Mouse (Mus musculus): ENCODE data around the gene Lce3f.

Gene Lce3f

DNA sequence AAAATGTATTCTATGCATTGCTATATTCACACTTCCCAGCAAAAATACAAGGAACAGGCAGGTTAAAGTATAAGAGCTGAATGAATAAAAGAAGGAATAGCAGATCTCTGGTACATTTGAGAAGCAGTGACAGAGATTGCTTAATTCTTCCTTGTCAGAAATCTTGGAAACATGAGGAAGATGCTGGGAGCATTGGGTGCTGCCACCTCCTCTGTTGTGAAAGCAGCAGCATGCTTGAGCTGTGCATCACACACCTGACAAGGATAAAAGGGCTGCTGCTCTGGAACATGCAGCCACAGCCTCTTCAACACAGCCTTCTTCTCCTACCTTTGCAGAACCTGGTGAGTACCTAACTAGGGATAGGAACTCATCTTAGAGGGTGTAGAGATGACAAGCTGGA lies at the start of gene Lce3f:
TSS of gene Lce3f (plus strand) at position 301 of the 400 bp plus-strand sequence.
- TF ChIP-seq NANOG (IDR thresholded peaks at IDR 0.05; ENCODE audit: borderline replicate concordance, low read length) (no peak), CTCF (conservative IDR thresholded peaks at IDR 0.05; ENCODE audit: low read length) (no peak), POU5F1 (IDR thresholded peaks at IDR 0.05; ENCODE audit: borderline replicate concordance, low read length) (no peak)
- H3K27me3 ChIP-seq (ENCODE audit: insufficient read depth, low read length): peaks cover 5% of the 10 kb centered on the region; the same call in 1 of the 2 replicates
- H3K36me3 ChIP-seq (ENCODE audit: insufficient read depth, low read length): no peaks in the 10 kb centered on the region
- no peaks in the 10 kb centered on the region for H3K9me3 ChIP-seq (ENCODE audit: low read length)
- H3K4me3 ChIP-seq (replicated peaks; ENCODE audit: low read length): no peak within 1 kb of the TSS
- H3K4me1 ChIP-seq (replicated peaks; ENCODE audit: low read depth, low read length): no peaks in the 10 kb centered on the region

DNA sequence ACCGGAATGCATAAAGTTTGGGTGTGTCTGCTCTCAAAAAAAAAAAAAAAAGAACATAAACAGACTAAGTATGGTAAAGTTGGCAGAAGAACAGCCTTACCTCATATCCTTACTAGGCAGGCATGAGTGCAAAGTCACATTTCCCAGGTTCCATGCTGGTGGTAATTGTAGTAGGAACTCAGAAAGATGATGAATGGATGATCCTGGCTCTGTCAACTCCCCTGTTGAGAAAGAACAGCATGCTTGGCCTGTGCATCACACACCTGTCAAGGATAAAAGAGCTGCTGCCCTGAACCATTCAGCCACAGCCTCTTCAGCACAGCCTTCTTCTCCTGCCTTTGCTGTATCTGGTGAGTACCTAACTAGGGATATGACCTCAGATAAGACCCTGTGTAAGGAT lies 47.8 kb upstream of the Lce3f start, which contains the start of gene Lce3c:
TSS of gene Lce3c (plus strand) at position 301 of the 400 bp plus-strand sequence.
- Histone ChIP-seq H3K36me3 (ENCODE audit: insufficient read depth, low read length) (no peaks in the 10 kb centered on the region), H3K4me3 (replicated peaks; ENCODE audit: low read length) (no peak within 1 kb of the TSS), H3K4me1 (replicated peaks; ENCODE audit: low read depth, low read length) (no peaks in the 10 kb centered on the region), H3K27me3 (ENCODE audit: insufficient read depth, low read length) (no peaks in the 10 kb centered on the region), H3K9me3 (ENCODE audit: low read length) (no peaks in the 10 kb centered on the region)
- TF ChIP-seq POU5F1 (IDR thresholded peaks at IDR 0.05; ENCODE audit: borderline replicate concordance, low read length) (no peak), CTCF (conservative IDR thresholded peaks at IDR 0.05; ENCODE audit: low read length) (no peak), NANOG (IDR thresholded peaks at IDR 0.05; ENCODE audit: borderline replicate concordance, low read length) (no peak)

DNA sequence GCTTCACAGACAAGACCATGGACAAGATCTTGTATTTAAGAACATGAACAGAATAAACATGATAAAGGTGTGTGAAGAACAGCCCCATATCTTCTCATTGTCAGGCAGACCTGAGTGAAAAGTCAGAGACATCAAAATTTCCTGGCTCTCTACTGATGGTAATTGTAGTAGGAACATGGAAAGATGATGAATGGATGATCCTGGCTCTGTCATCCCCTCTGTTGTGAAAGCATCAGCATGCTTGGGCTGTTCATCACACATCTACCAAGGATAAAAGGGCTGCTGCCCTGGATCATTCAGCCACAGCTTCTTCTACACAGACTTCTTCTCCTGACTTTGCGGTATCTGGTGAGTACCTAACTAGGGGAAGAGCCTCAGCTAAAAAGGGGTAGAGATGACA lies 34.9 kb upstream of the Lce3f start, which contains the start of gene Lce3d:
TSS of gene Lce3d (plus strand) at position 301 of the 400 bp plus-strand sequence.
- no peaks in the 10 kb centered on the region for H3K4me1 ChIP-seq (replicated peaks; ENCODE audit: low read depth, low read length)
- no peaks in the 10 kb centered on the region for H3K9me3 ChIP-seq (ENCODE audit: low read length)
- H3K27me3 ChIP-seq (ENCODE audit: insufficient read depth, low read length): no peaks in the 10 kb centered on the region
- no peaks in the 10 kb centered on the region for H3K36me3 ChIP-seq (ENCODE audit: insufficient read depth, low read length)
- no peak within 1 kb of the TSS for H3K4me3 ChIP-seq (replicated peaks; ENCODE audit: low read length)
- TF ChIP-seq POU5F1 (IDR thresholded peaks at IDR 0.05; ENCODE audit: borderline replicate concordance, low read length) (no peak), CTCF (conservative IDR thresholded peaks at IDR 0.05; ENCODE audit: low read length) (no peak), NANOG (IDR thresholded peaks at IDR 0.05; ENCODE audit: borderline replicate concordance, low read length) (no peak)

DNA sequence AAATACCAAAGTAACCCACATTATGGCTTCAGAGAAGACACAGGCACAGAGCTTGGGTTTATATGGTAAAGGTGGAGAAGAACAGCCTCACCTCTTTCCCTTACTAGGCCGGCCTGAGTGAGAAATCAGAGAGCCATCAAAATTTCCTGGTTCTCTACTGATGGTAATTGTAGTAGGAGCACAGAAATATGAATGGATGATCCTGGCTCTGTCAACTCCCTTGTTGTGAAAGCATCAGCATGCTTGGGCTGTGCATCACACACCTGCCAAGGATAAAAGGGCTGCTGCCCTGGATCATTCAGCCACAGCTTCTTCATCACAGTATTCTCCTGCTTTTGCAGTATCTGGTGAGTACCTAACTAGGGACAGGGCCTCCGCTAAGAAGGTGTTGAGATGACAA lies 25.3 kb upstream of the Lce3f start, which contains the start of gene Lce3e:
TSS of gene Lce3e (plus strand) at position 301 of the 400 bp plus-strand sequence.
- H3K9me3 ChIP-seq (ENCODE audit: low read length): peaks cover 10% of the 10 kb centered on the region; the same call in 1 of the 2 replicates
- TF ChIP-seq NANOG (IDR thresholded peaks at IDR 0.05; ENCODE audit: borderline replicate concordance, low read length) (no peak), POU5F1 (IDR thresholded peaks at IDR 0.05; ENCODE audit: borderline replicate concordance, low read length) (no peak), CTCF (conservative IDR thresholded peaks at IDR 0.05; ENCODE audit: low read length) (no peak)
- no peaks in the 10 kb centered on the region for H3K36me3 ChIP-seq (ENCODE audit: insufficient read depth, low read length)
- no peaks in the 10 kb centered on the region for H3K4me1 ChIP-seq (replicated peaks; ENCODE audit: low read depth, low read length)
- H3K27me3 ChIP-seq (ENCODE audit: insufficient read depth, low read length): no peaks in the 10 kb centered on the region
- no peak within 1 kb of the TSS for H3K4me3 ChIP-seq (replicated peaks; ENCODE audit: low read length)

DNA sequence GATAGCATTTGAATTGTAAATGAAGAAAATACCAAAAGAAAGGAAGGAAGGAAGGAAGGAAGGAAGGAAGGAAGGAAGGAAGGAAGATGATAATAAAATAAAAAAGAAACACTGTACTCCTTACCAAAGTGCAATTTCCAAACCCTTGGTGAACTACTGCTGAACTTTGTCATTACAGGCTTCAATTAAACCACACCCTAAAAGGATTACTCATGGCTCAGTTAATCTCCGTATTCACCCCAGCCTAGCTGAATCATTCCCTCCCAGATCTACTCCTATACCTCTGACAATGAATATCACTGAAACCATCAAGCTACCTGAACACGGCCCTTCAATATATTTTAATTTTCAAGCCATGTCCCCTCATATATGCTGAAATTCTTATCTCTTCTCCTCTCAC lies 13.5 kb upstream of the Lce3f start:
- Histone ChIP-seq H3K4me1 (replicated peaks; ENCODE audit: low read depth, low read length) (no peaks in the 10 kb centered on the region), H3K9me3 (ENCODE audit: low read length) (no peaks in the 10 kb centered on the region), H3K4me3 (replicated peaks; ENCODE audit: low read length) (no peak overlapping the region), H3K27me3 (ENCODE audit: insufficient read depth, low read length) (no peaks in the 10 kb centered on the region), H3K36me3 (ENCODE audit: insufficient read depth, low read length) (no peaks in the 10 kb centered on the region)
- TF ChIP-seq NANOG (IDR thresholded peaks at IDR 0.05; ENCODE audit: borderline replicate concordance, low read length) (no peak), CTCF (conservative IDR thresholded peaks at IDR 0.05; ENCODE audit: low read length) (no peak), POU5F1 (IDR thresholded peaks at IDR 0.05; ENCODE audit: borderline replicate concordance, low read length) (no peak)

DNA sequence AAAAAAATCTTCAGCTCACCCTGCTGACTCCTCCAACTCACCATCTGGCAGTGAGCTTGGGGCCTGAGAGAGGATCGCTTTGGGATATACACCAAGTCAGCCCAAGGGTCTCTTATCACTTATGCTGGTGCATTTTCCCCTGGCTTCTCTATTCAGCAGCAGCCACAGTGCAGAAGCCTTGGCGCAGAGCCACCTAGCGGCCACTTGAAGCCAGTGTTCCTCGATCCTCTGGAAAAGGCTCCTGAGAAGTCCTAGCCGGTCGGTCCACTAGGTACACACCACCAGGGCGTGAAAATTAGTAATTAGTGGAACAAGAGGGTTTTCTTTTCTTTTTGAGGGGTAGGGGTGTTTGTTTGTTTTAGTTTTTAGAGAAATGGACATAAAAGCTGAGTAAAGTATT lies 6.7 kb downstream of the Lce3f start:
- H3K36me3 ChIP-seq (ENCODE audit: insufficient read depth, low read length): no peaks in the 10 kb centered on the region
- peak; percentile 85 for TF ChIP-seq CTCF (conservative IDR thresholded peaks at IDR 0.05; ENCODE audit: low read length)
- no peak for TF ChIP-seq NANOG (IDR thresholded peaks at IDR 0.05; ENCODE audit: borderline replicate concordance, low read length)
- no peak for TF ChIP-seq POU5F1 (IDR thresholded peaks at IDR 0.05; ENCODE audit: borderline replicate concordance, low read length)
- no peaks in the 10 kb centered on the region for H3K27me3 ChIP-seq (ENCODE audit: insufficient read depth, low read length)
- no peak overlapping the region for H3K4me3 ChIP-seq (replicated peaks; ENCODE audit: low read length)
- no peaks in the 10 kb centered on the region for H3K9me3 ChIP-seq (ENCODE audit: low read length)
- H3K4me1 ChIP-seq (replicated peaks; ENCODE audit: low read depth, low read length): no peaks in the 10 kb centered on the region

DNA sequence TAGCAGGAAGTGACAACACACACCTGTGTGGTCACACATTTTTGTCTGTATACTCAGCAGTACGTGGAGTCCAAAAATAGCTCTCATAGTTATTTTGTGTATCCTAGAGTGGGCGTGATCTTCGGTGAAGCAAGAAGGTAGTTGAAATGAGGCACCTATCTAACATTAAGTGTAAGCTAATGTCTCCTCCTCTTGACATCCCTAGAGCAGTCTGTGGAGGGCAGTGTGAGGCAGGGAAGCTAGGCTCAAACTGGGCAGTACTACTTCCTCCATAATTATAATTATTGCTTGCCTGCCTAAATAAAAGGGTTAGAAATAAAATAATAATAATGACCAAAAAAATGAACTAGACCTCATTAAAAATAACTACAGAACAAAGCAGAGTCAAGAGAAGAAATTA lies 8.6 kb downstream of the Lce3f start:
- Histone ChIP-seq H3K36me3 (ENCODE audit: insufficient read depth, low read length) (no peaks in the 10 kb centered on the region), H3K27me3 (ENCODE audit: insufficient read depth, low read length) (no peaks in the 10 kb centered on the region)
- TF ChIP-seq CTCF (conservative IDR thresholded peaks at IDR 0.05; ENCODE audit: low read length) (no peak), NANOG (IDR thresholded peaks at IDR 0.05; ENCODE audit: borderline replicate concordance, low read length) (no peak), POU5F1 (IDR thresholded peaks at IDR 0.05; ENCODE audit: borderline replicate concordance, low read length) (no peak)

DNA sequence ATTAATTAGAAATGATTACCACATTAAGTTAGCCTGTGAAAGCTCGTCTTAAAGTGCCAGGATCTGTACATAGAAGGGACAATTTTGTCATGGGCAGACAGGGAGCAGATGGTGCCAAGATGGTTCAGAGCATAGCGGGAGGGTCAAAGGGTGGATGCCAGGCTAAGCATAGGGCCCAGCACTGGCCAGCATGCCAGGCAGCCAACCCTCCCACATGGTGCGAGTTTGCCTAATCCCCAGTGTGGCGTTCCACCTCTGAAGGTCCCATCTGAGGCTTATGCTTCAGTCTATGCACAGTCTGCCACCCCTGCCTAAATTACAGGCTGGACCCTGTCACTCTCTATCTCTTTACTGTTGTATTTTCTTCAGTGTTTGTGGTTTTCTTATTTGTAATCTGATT lies 10.8 kb downstream of the Lce3f start:
- Histone ChIP-seq H3K9me3 (ENCODE audit: low read length) (no peaks in the 10 kb centered on the region), H3K27me3 (ENCODE audit: insufficient read depth, low read length) (no peaks in the 10 kb centered on the region), H3K36me3 (ENCODE audit: insufficient read depth, low read length) (no peaks in the 10 kb centered on the region), H3K4me3 (replicated peaks; ENCODE audit: low read length) (no peak overlapping the region), H3K4me1 (replicated peaks; ENCODE audit: low read depth, low read length) (no peaks in the 10 kb centered on the region)
- no peak for TF ChIP-seq POU5F1 (IDR thresholded peaks at IDR 0.05; ENCODE audit: borderline replicate concordance, low read length)
- no peak for TF ChIP-seq NANOG (IDR thresholded peaks at IDR 0.05; ENCODE audit: borderline replicate concordance, low read length)
- TF ChIP-seq CTCF (conservative IDR thresholded peaks at IDR 0.05; ENCODE audit: low read length): no peak

More for the DNA sequence above, 8.6 kb downstream of the Lce3f start:
- H3K4me1 ChIP-seq (replicated peaks; ENCODE audit: low read depth, low read length): no peaks in the 10 kb centered on the region
- H3K9me3 ChIP-seq (ENCODE audit: low read length): no peaks in the 10 kb centered on the region
- no peak overlapping the region for H3K4me3 ChIP-seq (replicated peaks; ENCODE audit: low read length)

DNA sequence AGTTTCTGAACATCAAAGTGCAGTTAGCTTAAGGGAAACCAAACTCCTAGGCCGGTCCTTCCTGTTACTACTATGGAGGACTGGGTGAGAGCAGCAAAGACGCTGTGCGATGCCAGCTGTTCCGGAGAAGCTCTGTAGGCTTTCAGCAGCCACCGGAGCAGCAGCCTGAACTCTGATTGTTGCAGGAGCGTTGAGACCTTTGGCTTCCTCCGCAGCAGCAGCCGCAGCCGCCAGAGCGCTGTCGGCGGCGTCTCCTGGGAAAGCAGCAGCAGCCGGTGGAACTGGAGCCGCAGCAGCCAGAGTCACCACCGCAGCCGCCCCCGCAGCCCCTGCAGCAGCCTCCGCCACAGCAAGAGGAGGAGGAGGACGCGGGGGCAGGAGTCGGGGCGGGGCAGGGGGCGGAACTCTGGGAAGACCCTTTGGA lies 22.4 kb downstream of the Lce3f start:
- Histone ChIP-seq H3K27me3 (ENCODE audit: insufficient read depth, low read length) (peaks cover 37% of the 10 kb centered on the region; the same call in 1 of the 2 replicates), H3K36me3 (ENCODE audit: insufficient read depth, low read length) (no peaks in the 10 kb centered on the region), H3K4me1 (replicated peaks; ENCODE audit: low read depth, low read length) (peaks cover 31% of the 10 kb centered on the region), H3K9me3 (ENCODE audit: low read length) (no peaks in the 10 kb centered on the region), H3K4me3 (replicated peaks; ENCODE audit: low read length) (peak overlapping the region; percentile 66)
- TF ChIP-seq POU5F1 (IDR thresholded peaks at IDR 0.05; ENCODE audit: borderline replicate concordance, low read length) (no peak), NANOG (IDR thresholded peaks at IDR 0.05; ENCODE audit: borderline replicate concordance, low read length) (no peak), CTCF (conservative IDR thresholded peaks at IDR 0.05; ENCODE audit: low read length) (no peak)
